Mouse (Mus musculus): ENCODE data around the gene Foxi1.

GRCm38 (mm10) chr11:34242979-34243378 is 35.1 kb upstream of the Foxi1 start:
- TF ChIP-seq CTCF (IDR thresholded peaks at IDR 0.05; ENCODE audit: borderline replicate concordance, insufficient read depth, low read depth, low read length) (no peak), POLR2A (IDR thresholded peaks at IDR 0.05; ENCODE audit: borderline replicate concordance, insufficient read depth, low read length) (no peak)

All from cerebellum, adult 2 months (tissue).